Mouse (Mus musculus) cerebellum, adult 2 months (tissue): ENCODE measurements around the gene Tomm22. TPM values are rescaled to one million over a fixed set of nuclear protein-coding genes. Genes with fewer than 3 reads are reported as not detected.

Experiments used
- DNase-seq, 2 experiments: peaks; one replicate each; pipeline ENCODE4 v3.0.0; 2021
- H3K27ac ChIP-seq: fragments of 200-500 bp; 2 replicates; pipeline ENCODE4 v1.5.1; 2012; ENCODE audit warnings: low read length, control low read depth, inconsistent platforms; ENCODE audit not compliant: insufficient read depth
- H3K27me3 ChIP-seq: fragments of 200-500 bp; 2 replicates; pipeline ENCODE4 v1.6.1; 2012; ENCODE audit warnings: inconsistent platforms, mild to moderate bottlenecking, low read length, moderate library complexity; ENCODE audit not compliant: control insufficient read depth, insufficient read depth
- H3K4me1 ChIP-seq: fragments of 200-500 bp; 2 replicates; pipeline ENCODE4 v1.6.1; 2011; ENCODE audit warnings: low read length; ENCODE audit not compliant: control insufficient read depth, insufficient read depth
- H3K4me3 ChIP-seq: fragments of 200-500 bp; replicated peaks from 2 replicates; pipeline ENCODE3; 2011; ENCODE audit warnings: mild to moderate bottlenecking, low read depth, low read length, control low read depth; ENCODE audit not compliant: insufficient read depth
- CTCF ChIP-seq: fragments of 200-500 bp; IDR thresholded peaks from 2 replicates; pipeline ENCODE4 v1.5.1; 2011; ENCODE audit warnings: low read depth, mild to moderate bottlenecking, control low read depth, low read length, moderate library complexity, borderline replicate concordance; ENCODE audit not compliant: insufficient read depth
- POLR2A ChIP-seq: fragments of 200-500 bp; IDR thresholded peaks from 2 replicates; pipeline ENCODE4 v1.6.1; 2011; ENCODE audit warnings: low read length, control low read depth, borderline replicate concordance; ENCODE audit not compliant: insufficient read depth
- WGBS: fragments of 180-500 bp; shearing (Covaris S2); methylation state at CpG from one replicate; pipeline ENCODE4 v1.1.7; 2018; 5-methylcytosine and 5-hydroxymethylcytosine counted together
- polyA plus RNA-seq: library from polyadenylated mRNA; depleted of rRNA; stranded (reverse); fragments of >200 nt; gene quantifications from 2 replicates; pipeline ENCODE4 v1.2.3, GENCODE M21; 2012

Gene Tomm22
- polyA plus RNA-seq, 1 experiment: 106 TPM

- Histone ChIP-seq H3K27ac (no peak overlapping the region), H3K4me3 (no peak overlapping the region), H3K4me1 (peaks cover 32% of the 10 kb centered on the region), H3K27me3 (no peaks in the 10 kb centered on the region)
- 86% methylated on average over 4 of the region's 4 CpGs for WGBS
- TF ChIP-seq CTCF (no peak), POLR2A (no peak)
- DNase-seq: no peak
These were observed 23.9 kb downstream of the Tomm22 start for GRCm38 (mm10) chr15:79694512-79694911.

GRCm38 (mm10) chr15:79695516-79695915, 24.9 kb downstream of the Tomm22 start:
- Histone ChIP-seq H3K4me1 (peaks cover 33% of the 10 kb centered on the region), H3K27ac (no peak overlapping the region), H3K27me3 (no peaks in the 10 kb centered on the region), H3K4me3 (no peak overlapping the region)
- TF ChIP-seq POLR2A (no peak), CTCF (no peak)
- DNase-seq: no peak
- WGBS: 76% methylated on average over 3 of the region's 3 CpGs

GRCm38 (mm10) chr15:79696508-79696907, 25.8 kb downstream of the Tomm22 start:
- no peak overlapping the region for H3K27ac ChIP-seq
- no peak for DNase-seq
- H3K4me3 ChIP-seq: no peak overlapping the region
- TF ChIP-seq CTCF (no peak), POLR2A (no peak)
- H3K27me3 ChIP-seq: no peaks in the 10 kb centered on the region
- WGBS: 39% methylated on average over 2 of the region's 2 CpGs
- H3K4me1 ChIP-seq: peaks cover 33% of the 10 kb centered on the region

GRCm38 (mm10) chr15:79697011-79697410, 26.4 kb downstream of the Tomm22 start:
- Histone ChIP-seq H3K4me3 (no peak overlapping the region), H3K27me3 (no peaks in the 10 kb centered on the region), H3K27ac (peak overlapping the region; percentile 78), H3K4me1 (peaks cover 33% of the 10 kb centered on the region)
- peak; percentile 67 to 81 for DNase-seq
- no peak for TF ChIP-seq POLR2A
- TF ChIP-seq CTCF: no peak
- 4% methylated on average over 6 of the region's 6 CpGs for WGBS

- DNase-seq: no peak
- WGBS: 52% methylated on average over 9 of the region's 9 CpGs
- peaks cover 33% of the 10 kb centered on the region for H3K4me1 ChIP-seq
- peak overlapping the region; percentile 78 for H3K27ac ChIP-seq
- H3K27me3 ChIP-seq: no peaks in the 10 kb centered on the region
- TF ChIP-seq CTCF: no peak
- no peak for TF ChIP-seq POLR2A
- H3K4me3 ChIP-seq: no peak overlapping the region
These were observed 27.0 kb downstream of the Tomm22 start for GRCm38 (mm10) chr15:79697558-79698187.

- peak; percentile 48 to 56 for DNase-seq
- no peak overlapping the region for H3K4me3 ChIP-seq
- 27% methylated on average over 17 of the region's 17 CpGs for WGBS
These were observed 36.0 kb downstream of the Tomm22 start for GRCm38 (mm10) chr15:79706603-79707214.

GRCm38 (mm10) chr15:79708229-79708822, 37.7 kb downstream of the Tomm22 start:
- no peak overlapping the region for H3K4me3 ChIP-seq
- H3K27ac ChIP-seq: no peak overlapping the region
- 87% methylated on average over 5 of the region's 5 CpGs for WGBS
- peaks cover 19% of the 10 kb centered on the region for H3K4me1 ChIP-seq
- H3K27me3 ChIP-seq: no peaks in the 10 kb centered on the region
- TF ChIP-seq CTCF: 0 out of 2 replicates have a peak, but pooled peaks have one; percentile 1
- TF ChIP-seq POLR2A: no peak
- no peak for DNase-seq

More at GRCm38 (mm10) chr15:79706603-79707214, 36.0 kb downstream of the Tomm22 start:
- H3K27ac ChIP-seq: peak overlapping the region; percentile 29
- TF ChIP-seq CTCF: no peak
- no peak for TF ChIP-seq POLR2A
- peaks cover 19% of the 10 kb centered on the region for H3K4me1 ChIP-seq
- no peaks in the 10 kb centered on the region for H3K27me3 ChIP-seq

- 15% methylated on average over 7 of the region's 7 CpGs for WGBS
- Histone ChIP-seq H3K27ac (peak overlapping the region; percentile 63), H3K4me1 (peaks cover 26% of the 10 kb centered on the region), H3K4me3 (no peak overlapping the region), H3K27me3 (no peaks in the 10 kb centered on the region)
- peak; percentile 65 to 78 for DNase-seq
- TF ChIP-seq POLR2A: no peak
- TF ChIP-seq CTCF: no peak
These were observed 45.0 kb downstream of the Tomm22 start for GRCm38 (mm10) chr15:79715646-79716045.
